Mouse (Mus musculus): Measurements from ENCODE around the gene Gcnt1.

Gene Gcnt1

GRCm38 (mm10) chr19:17372701-17373100 lies at the start of gene Gcnt1:
TSS of gene Gcnt1 (minus strand) at chr19:17372844.
- no peak for DNase-seq (ENCODE audit: low read depth, low spot score)

- DNase-seq (ENCODE audit: low read depth, low spot score): peak; percentile 53
These were observed 45.2 kb upstream of the Gcnt1 start for GRCm38 (mm10) chr19:17417855-17418254.

GRCm38 (mm10) chr19:17412915-17413459 lies 40.3 kb upstream of the Gcnt1 start:
- no peak for DNase-seq (ENCODE audit: low read depth, low spot score)

- no peak for DNase-seq (ENCODE audit: low read depth, low spot score)
These were observed 37.9 kb upstream of the Gcnt1 start for GRCm38 (mm10) chr19:17410465-17411065.

- DNase-seq (ENCODE audit: low read depth, low spot score): no peak
These were observed 36.7 kb upstream of the Gcnt1 start for GRCm38 (mm10) chr19:17409351-17409750.

GRCm38 (mm10) chr19:17408591-17408990 lies 35.9 kb upstream of the Gcnt1 start:
- DNase-seq (ENCODE audit: low read depth, low spot score): no peak

- DNase-seq (ENCODE audit: low read depth, low spot score): no peak
These were observed 34.2 kb upstream of the Gcnt1 start for GRCm38 (mm10) chr19:17406823-17407222.

GRCm38 (mm10) chr19:17403175-17403574 lies 30.5 kb upstream of the Gcnt1 start:
- DNase-seq (ENCODE audit: low read depth, low spot score): no peak

GRCm38 (mm10) chr19:17400571-17400970 lies 27.9 kb upstream of the Gcnt1 start:
- no peak for DNase-seq (ENCODE audit: low read depth, low spot score)

- DNase-seq (ENCODE audit: low read depth, low spot score): no peak
These were observed 27.3 kb upstream of the Gcnt1 start for GRCm38 (mm10) chr19:17399965-17400364.

GRCm38 (mm10) chr19:17397922-17398321 lies 25.3 kb upstream of the Gcnt1 start:
- DNase-seq (ENCODE audit: low read depth, low spot score): no peak

- no peak for DNase-seq (ENCODE audit: low read depth, low spot score)
These were observed 24.2 kb upstream of the Gcnt1 start for GRCm38 (mm10) chr19:17396802-17397201.

GRCm38 (mm10) chr19:17393841-17394591 lies 21.4 kb upstream of the Gcnt1 start, which contains the start of gene Rfk:
TSS of gene Rfk (plus strand) at chr19:17394043.
- peak; percentile 89 for DNase-seq (ENCODE audit: low read depth, low spot score)

- DNase-seq (ENCODE audit: low read depth, low spot score): no peak
These were observed 20.2 kb upstream of the Gcnt1 start for GRCm38 (mm10) chr19:17392866-17393265.

GRCm38 (mm10) chr19:17388404-17388803 lies 15.8 kb upstream of the Gcnt1 start:
- DNase-seq (ENCODE audit: low read depth, low spot score): peak; percentile 62

GRCm38 (mm10) chr19:17386424-17386823 lies 13.8 kb upstream of the Gcnt1 start:
- no peak for DNase-seq (ENCODE audit: low read depth, low spot score)

GRCm38 (mm10) chr19:17385426-17385825 lies 12.8 kb upstream of the Gcnt1 start:
- DNase-seq (ENCODE audit: low read depth, low spot score): no peak

- DNase-seq (ENCODE audit: low read depth, low spot score): no peak
These were observed 12.4 kb upstream of the Gcnt1 start for GRCm38 (mm10) chr19:17385022-17385421.

- DNase-seq (ENCODE audit: low read depth, low spot score): no peak
These were observed 10.3 kb upstream of the Gcnt1 start for GRCm38 (mm10) chr19:17382807-17383397.

GRCm38 (mm10) chr19:17380549-17380948 lies 7.9 kb upstream of the Gcnt1 start:
- DNase-seq (ENCODE audit: low read depth, low spot score): no peak

- DNase-seq (ENCODE audit: low read depth, low spot score): no peak
These were observed 6.2 kb upstream of the Gcnt1 start for GRCm38 (mm10) chr19:17378845-17379244.

- DNase-seq (ENCODE audit: low read depth, low spot score): no peak
These were observed 3.1 kb downstream of the Gcnt1 start for GRCm38 (mm10) chr19:17369581-17369980.

GRCm38 (mm10) chr19:17368557-17368956 lies 4.1 kb downstream of the Gcnt1 start:
- DNase-seq (ENCODE audit: low read depth, low spot score): no peak
